ENCODE assay signal across 14 mouse cellular contexts in the genomic region with DNA sequence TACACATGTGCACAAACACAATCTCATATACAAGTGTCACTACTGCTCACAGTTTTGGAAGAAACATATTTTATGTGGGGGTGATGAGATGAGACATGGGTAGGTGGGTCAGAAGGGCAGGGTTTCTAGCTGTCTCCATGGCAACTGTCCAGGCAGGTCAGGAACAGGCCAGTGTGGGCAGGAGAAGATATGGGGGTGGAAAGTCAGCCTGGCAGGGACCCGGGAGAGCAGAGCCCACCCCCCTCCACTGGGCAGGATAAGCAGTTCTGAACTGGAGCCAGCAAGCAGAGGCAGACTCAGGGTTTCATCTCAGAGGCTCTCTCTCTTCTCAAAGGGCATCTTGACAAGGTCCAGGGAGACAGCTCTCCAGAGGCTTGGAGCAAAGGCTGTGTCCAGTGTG. TPM values are rescaled to one million over a fixed set of nuclear protein-coding genes. Genes with fewer than 3 reads are reported as not detected.
"Had no signal": no experiment of that assay in that cellular context is flagged by ENCODE, and none has a peak within 500 bp of the region (broad histone marks: within the 10 kb centered on the region; RNA-seq: fewer than 3 reads in every experiment).

No protein-coding gene starts in this region.

- H3K9ac ChIP-seq: limb, embryonic 15.5 days; liver, embryonic 12.5 days; lung, embryonic 14.5 days had no signal

- ATAC-seq: liver, embryonic 12.5 days had no signal

- H3K27ac ChIP-seq: left cerebral cortex, adult 2 months; limb, embryonic 15.5 days; liver, embryonic 12.5 days had no signal

- H3K4me3 ChIP-seq: left cerebral cortex, adult 2 months; limb, embryonic 15.5 days; liver, embryonic 12.5 days; myocyte had no signal

- DNase-seq: kidney, adult 8-10 months; kidney, postnatal 25 days; lung, embryonic 14.5 days; lung, postnatal 14 days; right cerebral cortex, adult 18-20 months; right cerebral cortex, postnatal 25 days; thymus, adult 18-20 months; thymus, postnatal 14 days had no signal

- H3K4me2 ChIP-seq: limb, embryonic 15.5 days; liver, embryonic 12.5 days had no signal

- H3K9me3 ChIP-seq: limb, embryonic 15.5 days; liver, embryonic 12.5 days; neural tube, embryonic 15.5 days had no signal

- H3K36me3 ChIP-seq: limb, embryonic 15.5 days; liver, embryonic 12.5 days had no signal

RNA-seq across cellular contexts. Expression of a gene that starts 6.9 kb away (rescaled TPM):
- polyA plus RNA-seq: liver, embryonic 12.5 days; liver, embryonic 16.5 days; myocyte had no signal
